Mouse (Mus musculus) ES-E14 (cell line): ENCODE measurements around the gene 9530003J23Rik. TPM values are rescaled to one million over a fixed set of nuclear protein-coding genes. Genes with fewer than 3 reads are reported as not detected.
"Not testable (repeated sequence)": the region's sequence is repeated elsewhere in the genome, so short reads cannot be mapped to it uniquely, and the experiment has no call there.

Experiments used
- DNase-seq: peaks from one replicate; pipeline ENCODE4 v3.0.0-alpha.2; 2013; ENCODE audit warnings: low read depth, low spot score
- H3K27ac ChIP-seq: 2 replicates; pipeline ENCODE4 v1.5.1; 2012; ENCODE audit warnings: low read depth, mild to moderate bottlenecking, low read length, moderate library complexity, mixed read lengths; ENCODE audit not compliant: poor library complexity, insufficient read depth, severe bottlenecking
- H3K36me3 ChIP-seq: 2 replicates; pipeline ENCODE4 v1.6.1; 2012; ENCODE audit warnings: mild to moderate bottlenecking, low read length, moderate library complexity, mixed read lengths; ENCODE audit not compliant: control insufficient read depth, poor library complexity, insufficient read depth, severe bottlenecking
- H3K4me1 ChIP-seq, 2 experiments: fragments of 150-350 bp in 1 of 2; sonication (generic) in 1 of 2; 2 replicates each; pipeline ENCODE4 v1.6.1; 2012; ENCODE audit warnings: low read length in 2 of 2, mild to moderate bottlenecking in 1 of 2, mixed read lengths in 1 of 2; ENCODE audit not compliant: control insufficient read depth in 2 of 2, insufficient read depth in 2 of 2, poor library complexity in 1 of 2
- H3K4me3 ChIP-seq, 2 experiments: fragments of 150-350 bp in 1 of 2; sonication (generic) in 1 of 2; 2 replicates each; pipeline ENCODE4 v1.5.1; 2012; ENCODE audit warnings: low read length in 2 of 2, low read depth in 1 of 2, mild to moderate bottlenecking in 1 of 2, mixed read lengths in 1 of 2; ENCODE audit not compliant: insufficient read depth in 1 of 2, poor library complexity in 1 of 2, severe bottlenecking in 1 of 2
- H3K9ac ChIP-seq: 2 replicates; pipeline ENCODE4 v1.6.1; 2012; ENCODE audit warnings: low read depth, mild to moderate bottlenecking, low read length, mixed read lengths; ENCODE audit not compliant: poor library complexity, insufficient read depth, severe bottlenecking
- H3K9me3 ChIP-seq: fragments of 150-350 bp; sonication (generic); 2 replicates; pipeline ENCODE4 v1.6.1; 2012; ENCODE audit warnings: low read depth, mild to moderate bottlenecking, low read length; ENCODE audit not compliant: control insufficient read depth, insufficient read depth
- CHD2 ChIP-seq: IDR thresholded peaks from 2 replicates; pipeline ENCODE4 v1.6.1; 2014; ENCODE audit warnings: mild to moderate bottlenecking, low read depth, low read length, inconsistent platforms
- HCFC1 ChIP-seq: IDR thresholded peaks from 2 replicates; pipeline ENCODE4 v1.6.1; 2012; ENCODE audit warnings: low read length, inconsistent platforms, borderline replicate concordance; ENCODE audit not compliant: insufficient read depth
- MAFK ChIP-seq: IDR thresholded peaks from 2 replicates; pipeline ENCODE4 v1.6.1; 2014; ENCODE audit warnings: mild to moderate bottlenecking, low read depth, low read length, inconsistent platforms; ENCODE audit not compliant: insufficient read depth
- ZC3H11A ChIP-seq: IDR thresholded peaks from 2 replicates; pipeline ENCODE4 v1.6.1; 2012; ENCODE audit warnings: low read depth, mild to moderate bottlenecking, inconsistent platforms, low read length, borderline replicate concordance
- ZNF384 ChIP-seq: IDR thresholded peaks from 2 replicates; pipeline ENCODE4 v1.6.1; 2012; ENCODE audit warnings: low read depth, low read length, inconsistent platforms
- in situ Hi-C, 2 experiments: fragments of 600-800 bp; cut with MboI; formaldehyde crosslinking; loops; one replicate each; pipeline ENCODE4 v1.15.1; 2025; ENCODE audit warnings: low sequenced_read_pairs in 2 of 2, inconsistent platforms in 1 of 2; ENCODE audit not compliant: unreplicated experiment in 2 of 2
- total RNA-seq: library from RNA; depleted of rRNA; stranded (reverse); fragments of 300-350 nt; gene quantifications from 2 replicates; pipeline ENCODE4 v1.2.3, GENCODE M21; 2012; rRNA removed

Gene 9530003J23Rik
- total RNA-seq = not detected in 2 replicates

GRCm38 (mm10) chr10:117238603-117239002 lies at the start of gene 9530003J23Rik:
Gene 9530003J23Rik, minus strand, starts transcription at chr10:117238703.
- in situ Hi-C loops = no loop called here
- Histone ChIP-seq H3K4me1 (no peaks in the 10 kb centered on the region), H3K9me3 (no peaks in the 10 kb centered on the region), H3K27ac (no peak within 1 kb of the TSS), H3K4me3 (no peak within 1 kb of the TSS), H3K9ac (no peak within 1 kb of the TSS), H3K36me3 (no peaks in the 10 kb centered on the region)
- no peak for TF ChIP-seq MAFK
- no peak for TF ChIP-seq ZNF384
- no peak for TF ChIP-seq ZC3H11A
- TF ChIP-seq CHD2 = no peak
- no peak for TF ChIP-seq HCFC1
- no peak for DNase-seq

GRCm38 (mm10) chr10:117287226-117287850 lies 48.8 kb upstream of the 9530003J23Rik start:
- TF ChIP-seq ZNF384 (no peak), MAFK (no peak), ZC3H11A (no peak), CHD2 (no peak), HCFC1 (no peak)
- no peak overlapping the region for H3K4me3 ChIP-seq
- H3K9me3 ChIP-seq = no peaks in the 10 kb centered on the region
- H3K9ac ChIP-seq = no peak overlapping the region
- in situ Hi-C loops = no loop called here
- H3K4me1 ChIP-seq = no peaks in the 10 kb centered on the region
- no peak overlapping the region for H3K27ac ChIP-seq
- no peaks in the 10 kb centered on the region for H3K36me3 ChIP-seq
- DNase-seq = no peak

GRCm38 (mm10) chr10:117286366-117286970 lies 48.0 kb upstream of the 9530003J23Rik start:
- Histone ChIP-seq H3K4me1 (no peaks in the 10 kb centered on the region), H3K9me3 (no peaks in the 10 kb centered on the region), H3K4me3 (no peak overlapping the region), H3K27ac (no peak overlapping the region), H3K9ac (no peak overlapping the region), H3K36me3 (no peaks in the 10 kb centered on the region)
- TF ChIP-seq MAFK (no peak), HCFC1 (no peak), ZC3H11A (no peak), ZNF384 (no peak), CHD2 (no peak)
- DNase-seq = no peak
- in situ Hi-C loops = no loop called here

- DNase-seq, H3K4me1 ChIP-seq, in situ Hi-C loops, H3K9ac ChIP-seq, H3K4me3 ChIP-seq, H3K36me3 ChIP-seq, H3K9me3 ChIP-seq, H3K27ac ChIP-seq: not testable (repeated sequence)
Measured at GRCm38 (mm10) chr10:117285584-117285983, 47.1 kb upstream of the 9530003J23Rik start.
